Mouse (Mus musculus): ENCODE measurements around the gene Oaf.

Gene Oaf

GRCm38 (mm10) chr9:43242432-43242831 is 2.7 kb upstream of the Oaf start:
- DNase-seq: no peak

GRCm38 (mm10) chr9:43241970-43242369 is 2.3 kb upstream of the Oaf start:
- no peak for DNase-seq

- no peak for DNase-seq
Observed at GRCm38 (mm10) chr9:43241291-43241690, 1.6 kb upstream of the Oaf start.

DNA sequence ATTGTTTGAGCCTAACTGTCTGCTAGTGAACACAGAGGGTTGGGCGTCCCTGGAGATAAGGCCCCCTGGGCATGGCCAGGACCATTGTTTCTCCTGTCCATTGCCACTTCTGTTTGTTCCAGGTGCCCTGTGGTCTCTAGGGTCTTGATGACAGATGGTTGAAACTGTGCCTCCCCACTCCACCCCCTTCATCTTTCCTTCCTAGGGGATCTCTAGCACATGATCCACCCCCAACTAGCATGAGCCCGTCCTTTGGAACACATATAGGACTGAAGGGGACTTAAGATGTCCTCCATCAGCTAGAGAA is 836 bp upstream of the Oaf start:
- DNase-seq: no peak

DNA sequence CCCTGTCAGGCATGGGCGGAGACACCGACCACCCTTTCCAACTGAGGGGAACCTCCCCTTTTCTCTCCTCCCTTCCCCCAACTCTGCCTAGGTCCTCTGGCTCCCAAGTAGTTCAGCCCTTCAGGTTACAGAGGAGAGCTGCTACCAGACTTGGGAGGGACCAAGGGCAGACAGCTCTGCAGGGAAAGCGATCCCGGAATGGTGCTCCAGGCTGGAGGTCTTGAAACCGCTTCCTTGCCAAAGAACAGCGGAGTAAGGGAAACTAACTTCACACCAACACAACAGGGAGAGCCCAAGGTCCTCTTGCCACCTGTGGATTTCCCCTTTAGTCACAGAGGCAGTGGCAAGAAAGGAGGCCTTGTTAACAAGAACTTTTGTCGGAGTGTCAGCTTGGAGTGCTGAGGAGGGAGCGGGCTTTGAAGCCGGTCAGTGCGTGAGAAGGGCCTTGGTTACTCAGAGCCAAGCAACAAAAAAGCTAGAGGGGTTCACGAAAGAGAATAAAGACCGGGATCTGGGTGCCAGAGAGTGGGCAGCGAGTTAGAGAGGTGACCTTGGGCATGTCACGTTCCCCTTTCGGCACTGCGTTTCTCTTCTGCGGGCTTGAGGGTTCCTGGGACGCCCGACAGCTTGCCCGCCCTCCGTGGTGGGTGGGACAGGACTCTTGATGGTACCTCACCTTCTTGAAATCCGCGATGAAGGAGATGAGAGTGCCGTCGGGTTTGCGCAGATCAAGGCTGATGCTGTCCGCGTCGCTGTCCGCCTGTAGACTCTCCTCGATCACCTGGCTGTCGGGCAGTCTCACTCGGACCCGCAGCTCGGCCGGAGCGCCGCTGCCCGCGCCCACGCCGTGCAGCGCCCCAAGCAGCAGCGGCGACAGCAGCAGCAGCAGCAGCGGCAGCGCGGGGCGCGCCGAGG is 823 bp downstream of the Oaf start:
- DNase-seq: no peak

DNA sequence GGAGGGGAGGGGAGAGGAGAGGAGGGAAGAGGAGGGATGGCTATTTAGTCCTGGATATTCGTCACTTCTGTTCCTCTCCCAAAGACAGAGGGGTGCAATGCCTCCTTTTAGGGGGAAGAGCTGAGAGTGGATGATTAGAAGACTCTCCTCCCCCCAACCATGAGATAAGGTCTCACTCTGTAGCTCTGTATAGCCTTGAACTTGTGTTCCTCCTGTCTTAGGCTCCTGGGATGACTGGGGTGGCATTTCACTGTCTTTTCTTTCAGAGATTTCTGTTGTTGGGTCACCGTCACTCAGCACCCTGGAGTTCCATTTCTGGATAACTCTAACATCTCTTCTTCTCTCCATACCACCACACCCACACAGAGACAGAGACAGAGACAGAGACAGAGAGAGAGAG is 1.5 kb downstream of the Oaf start:
- DNase-seq: no peak

- DNase-seq: no peak
Observed at GRCm38 (mm10) chr9:43237111-43237775, 2.5 kb downstream of the Oaf start.

GRCm38 (mm10) chr9:43236576-43236975 is 3.1 kb downstream of the Oaf start:
- DNase-seq: no peak

DNA sequence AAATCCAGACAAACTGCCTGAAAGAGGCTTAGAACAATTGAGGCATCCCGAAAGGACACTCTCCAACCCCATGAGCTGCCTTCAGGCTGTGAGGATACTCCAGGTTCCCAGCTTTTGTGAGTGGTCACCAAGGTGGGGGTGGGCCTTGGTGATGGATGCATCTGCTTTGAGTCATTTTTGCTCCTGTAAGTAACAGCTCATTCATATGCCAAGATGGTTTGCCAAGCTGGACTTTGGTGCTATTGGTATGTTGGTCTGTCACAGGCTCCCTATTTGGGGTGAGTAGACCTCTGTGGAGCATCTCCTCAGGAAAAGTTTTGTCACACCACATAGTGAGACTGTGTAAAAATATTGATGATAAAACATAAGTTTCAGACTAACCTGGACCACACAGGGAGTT is 3.6 kb downstream of the Oaf start:
- DNase-seq: no peak

GRCm38 (mm10) chr9:43235336-43235735 is 4.4 kb downstream of the Oaf start:
- DNase-seq: no peak

DNA sequence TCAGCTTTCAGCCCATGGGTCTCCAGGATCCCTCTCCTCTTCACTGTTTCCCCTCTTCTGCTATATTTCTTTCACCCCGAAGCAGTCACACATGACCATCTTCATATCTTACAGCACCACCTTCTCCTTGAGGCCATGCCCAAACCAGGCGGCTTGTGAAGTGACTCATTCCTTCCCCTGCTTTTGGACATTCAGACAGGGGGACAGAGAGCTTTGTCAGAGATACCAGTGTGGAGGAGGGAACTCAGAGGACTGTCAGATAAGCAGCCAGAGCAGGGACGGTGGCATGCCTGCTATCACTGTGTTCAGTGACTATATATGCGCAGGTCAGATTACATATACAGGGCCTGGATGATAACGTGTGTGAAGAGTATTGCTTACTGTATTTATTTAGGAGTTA is 5.2 kb downstream of the Oaf start:
- DNase-seq: no peak

DNA sequence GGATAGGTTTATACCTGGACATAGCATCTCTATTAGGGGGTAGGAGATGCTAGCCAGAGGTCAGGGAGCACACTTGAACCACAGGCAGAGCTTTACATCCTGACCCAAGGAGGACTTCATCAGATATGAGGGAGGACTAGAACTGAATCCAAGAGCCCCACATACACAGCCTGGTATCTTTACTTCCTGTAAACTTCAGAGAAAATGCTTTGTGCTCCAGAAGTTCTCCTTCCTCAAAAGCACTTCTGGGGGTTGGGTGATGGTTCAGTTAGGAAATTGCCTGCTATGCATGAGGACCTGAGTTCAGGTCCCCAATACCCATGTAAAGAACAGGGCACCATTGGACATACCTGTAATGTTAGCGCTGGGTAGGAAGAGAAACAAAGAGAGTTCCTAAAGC is 6.2 kb downstream of the Oaf start:
- no peak for DNase-seq

- DNase-seq: no peak
Observed at GRCm38 (mm10) chr9:43233044-43233443, 6.7 kb downstream of the Oaf start.

DNA sequence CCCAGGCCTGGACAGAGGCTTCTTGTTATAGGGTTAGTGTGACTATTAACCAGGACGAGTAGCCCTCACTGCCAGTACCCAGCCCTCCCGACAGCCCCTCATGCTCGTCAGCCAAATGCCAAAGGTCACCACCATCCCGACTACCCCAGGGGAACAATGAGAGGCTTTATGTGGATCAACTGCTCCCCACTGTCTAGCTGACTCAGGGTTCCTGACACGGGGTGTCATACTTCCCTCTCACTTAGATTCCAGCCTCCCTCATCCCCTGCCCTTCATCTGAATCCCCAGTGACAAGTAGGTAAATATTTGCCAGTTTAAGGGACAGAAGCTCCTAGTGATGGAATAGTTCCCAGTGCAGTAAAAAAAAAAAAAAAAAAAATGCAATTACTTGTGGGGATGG is 7.4 kb downstream of the Oaf start:
- DNase-seq: no peak

- no peak for DNase-seq
Observed at GRCm38 (mm10) chr9:43231805-43232204, 7.9 kb downstream of the Oaf start.

- no peak for DNase-seq
Observed at GRCm38 (mm10) chr9:43230886-43231285, 8.8 kb downstream of the Oaf start.

- no peak for DNase-seq
Observed at GRCm38 (mm10) chr9:43229962-43230361, 9.7 kb downstream of the Oaf start.

DNA sequence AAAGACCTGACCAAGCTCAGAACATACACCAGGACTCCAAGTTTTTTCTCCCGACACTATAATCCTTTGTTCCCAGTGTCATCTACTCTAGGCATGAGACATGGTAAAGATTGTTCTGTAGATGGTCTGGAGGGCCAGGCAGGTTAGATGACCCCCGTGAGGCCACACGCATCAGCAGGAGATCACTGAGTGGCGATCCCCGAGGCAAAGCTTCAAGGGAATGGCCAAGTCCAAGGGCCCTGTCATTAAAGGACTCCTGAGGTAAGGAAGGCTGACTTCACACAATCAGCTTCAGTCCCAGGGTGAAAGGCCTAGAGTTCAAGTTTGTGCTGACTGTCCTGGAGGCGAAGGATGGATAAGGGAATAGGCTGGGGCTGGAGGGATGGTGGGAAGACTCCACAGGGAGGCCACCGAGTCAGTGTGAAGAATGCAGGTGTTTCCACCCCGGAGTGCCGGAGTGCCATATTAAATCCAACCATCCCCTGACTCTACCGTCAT is 10.3 kb downstream of the Oaf start:
- no peak for DNase-seq

DNA sequence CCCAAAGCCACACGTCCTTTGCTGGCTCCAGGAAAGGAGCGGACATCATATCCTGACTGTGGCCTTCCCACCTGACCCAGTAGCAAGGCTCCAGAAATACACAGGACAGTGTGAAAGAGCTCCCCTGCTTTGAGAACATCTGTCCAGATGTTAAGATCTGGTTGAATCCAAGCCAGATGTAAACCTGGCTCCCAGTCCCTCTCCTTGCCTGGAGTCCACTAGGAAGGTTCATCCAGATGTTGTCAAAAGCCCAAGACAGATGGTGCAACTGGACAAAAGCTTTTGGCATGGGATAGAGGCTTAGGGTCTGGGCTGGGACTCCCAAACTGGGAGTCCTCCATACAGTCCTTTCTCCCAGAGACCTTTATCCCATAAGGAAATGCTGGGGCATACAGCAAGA is 11.0 kb downstream of the Oaf start:
- DNase-seq: no peak

GRCm38 (mm10) chr9:43227626-43228025 is 12.1 kb downstream of the Oaf start:
- DNase-seq: no peak

DNA sequence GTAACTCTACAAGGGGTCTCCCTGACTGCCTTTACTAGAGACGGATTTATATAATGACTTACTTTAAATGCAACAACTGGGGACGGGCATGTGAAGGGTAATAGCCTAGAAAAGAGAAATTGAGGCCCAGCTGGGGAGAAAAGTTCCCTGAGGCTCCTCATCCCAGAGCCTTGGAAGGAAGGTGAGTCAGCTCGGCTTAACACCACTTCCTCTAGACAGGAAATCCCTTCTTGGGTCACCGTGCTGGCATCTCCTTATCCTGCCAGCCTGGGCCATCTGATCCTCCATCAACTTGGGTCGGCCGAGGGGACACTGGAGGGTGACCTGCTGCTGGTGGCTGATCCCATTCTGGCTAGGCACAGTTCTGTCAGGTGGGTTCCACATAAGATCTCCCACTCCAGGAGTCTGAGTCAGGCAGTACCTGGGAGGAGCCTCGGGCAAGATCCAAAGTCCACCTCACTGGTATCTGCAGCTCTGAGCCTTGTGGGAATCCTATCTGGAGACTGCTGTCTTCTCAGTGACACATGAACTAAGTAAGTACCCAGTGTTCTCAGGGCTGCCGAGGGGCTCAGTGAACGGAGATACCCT is 13.0 kb downstream of the Oaf start:
- no peak for DNase-seq

DNA sequence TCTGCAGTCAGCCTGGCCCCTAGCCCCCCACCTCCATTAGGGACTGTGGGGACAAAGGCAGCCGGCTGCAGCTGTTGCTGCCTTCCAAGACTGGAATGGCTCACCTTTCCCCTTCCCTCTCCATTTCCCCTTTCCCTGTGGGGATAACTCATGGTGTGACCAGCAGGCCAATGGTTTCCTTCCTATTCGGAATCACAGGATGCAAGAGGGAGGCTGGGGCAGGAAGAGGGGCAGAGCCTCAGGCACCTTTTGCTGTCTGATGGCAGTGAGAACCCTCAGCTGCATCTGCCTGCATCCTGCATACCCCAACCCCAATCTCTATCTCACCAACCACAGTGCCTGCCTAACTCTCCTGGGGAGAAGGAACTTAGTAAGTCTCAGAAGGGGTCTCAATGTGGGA is 14.2 kb downstream of the Oaf start:
- DNase-seq: no peak

GRCm38 (mm10) chr9:43224771-43225355 is 14.8 kb downstream of the Oaf start:
- no peak for DNase-seq

DNA sequence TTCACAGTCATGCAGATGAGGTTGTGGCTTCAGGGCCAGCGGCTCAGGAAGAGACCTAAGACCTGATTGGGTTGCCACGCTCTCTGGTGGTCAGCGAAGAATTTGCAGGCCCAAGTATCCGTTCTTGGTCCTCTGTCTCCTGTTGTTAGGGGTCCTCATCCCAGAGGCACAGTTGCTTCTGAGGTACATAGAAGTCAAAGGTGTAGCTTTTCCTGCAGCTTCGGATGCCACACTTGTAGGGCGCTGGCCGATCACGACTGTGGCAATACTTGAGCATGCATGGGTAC is 17.3 kb downstream of the Oaf start:
- no peak for DNase-seq
